Mouse (Mus musculus) left cerebral cortex, adult 9 months (tissue): ENCODE data around the gene Prlh.

Experiments used
- DNase-seq, 2 experiments: peaks; one replicate each; pipeline ENCODE4 v3.0.0; 2022; ENCODE audit warnings: low spot score in 2 of 2

Prlh gene

DNA sequence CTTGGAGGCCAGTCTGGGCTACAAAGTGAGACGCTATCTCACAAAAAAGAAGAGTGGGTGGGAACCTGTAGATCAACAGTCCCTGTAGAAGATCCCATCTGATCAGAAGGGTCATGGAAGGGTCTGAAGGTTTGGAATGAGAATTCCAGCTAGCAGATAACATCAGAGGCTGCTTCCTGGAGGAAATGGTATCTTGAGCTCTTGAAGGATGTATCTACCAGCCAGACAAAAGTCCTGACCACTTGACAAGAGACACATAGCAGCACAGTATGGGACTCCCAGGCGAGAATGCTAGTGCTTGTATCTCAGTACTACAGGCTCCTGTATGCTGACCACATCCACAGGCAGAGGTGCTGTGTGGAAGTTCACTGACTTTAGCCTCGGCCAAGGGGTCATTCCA lies 48.2 kb downstream of the Prlh start:
- no peak for DNase-seq

GRCm38 (mm10) chr1:91001871-91002539 lies 49.1 kb downstream of the Prlh start:
- DNase-seq = no peak

DNA sequence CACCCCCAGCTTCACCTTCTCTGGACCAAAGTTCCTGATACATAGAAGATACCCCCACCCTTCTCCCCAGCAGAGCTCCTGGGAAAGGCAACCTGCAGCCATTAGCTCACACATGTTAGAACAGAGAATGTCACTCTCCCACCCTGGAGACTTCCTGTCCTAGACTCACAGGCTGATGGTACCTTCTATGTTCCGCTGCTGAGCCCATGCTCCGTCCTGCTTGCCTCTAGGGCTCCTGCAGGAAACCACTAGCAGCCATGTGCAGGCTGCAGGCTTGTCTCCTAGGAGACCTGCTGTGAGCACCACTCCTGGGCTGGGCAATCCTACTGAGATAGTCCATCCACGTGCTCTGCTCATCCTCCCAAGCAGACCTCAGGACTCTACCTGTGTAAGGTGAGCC lies 49.7 kb downstream of the Prlh start:
- DNase-seq = no peak
